Mouse (Mus musculus): ENCODE data around the gene Gm3642. TPM values are rescaled to one million over a fixed set of nuclear protein-coding genes. Genes with fewer than 3 reads are reported as not detected.
"Not testable (repeated sequence)": the region's sequence is repeated elsewhere in the genome, so short reads cannot be mapped to it uniquely, and the experiment has no call there.

Gm3642 gene
- total RNA-seq (2012; rRNA removed) (not detected in 2 replicates), total RNA-seq (2014; rRNA removed) (not detected in 2 replicates), polyA plus RNA-seq (2012; ENCODE audit: insufficient read length, low read depth) (not detected in 2 replicates)

DNA sequence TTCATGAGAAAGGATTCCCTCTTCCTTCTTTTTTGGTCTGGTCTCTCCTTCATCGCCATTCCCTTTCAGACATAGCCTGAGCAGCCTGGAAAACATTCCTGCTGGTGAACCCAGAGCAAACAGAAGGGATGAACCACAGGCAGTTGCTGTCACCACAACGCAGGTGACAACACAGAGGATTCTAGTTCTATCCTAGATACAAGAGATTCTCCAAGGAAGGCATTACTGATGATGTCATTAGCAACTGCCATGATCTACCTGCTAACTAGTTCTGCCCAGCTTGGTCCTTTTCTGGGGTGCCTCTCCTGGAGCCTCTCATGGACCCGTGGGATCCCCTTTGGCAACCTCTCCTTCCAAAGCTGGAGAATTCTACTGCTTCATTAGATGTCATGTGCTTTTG, at the start of gene Gm3642:
Gm3642 (minus strand) TSS at position 101 of the 400 bp plus-strand sequence.
- H3K27me3 ChIP-seq (replicated peaks); dilution Hi-C loops (cut with MboI; ENCODE audit: extremely low pct_ligation_motif_present, extremely low pct_unique_long_range_greater_than_20kb, low sequenced_read_pairs); DNase-seq (ENCODE audit: extremely low read depth); H3K79me2 ChIP-seq (replicated peaks; ENCODE audit: control insufficient read depth, extremely low read depth, insufficient read depth, poor library complexity, severe bottlenecking); H3K4me3 ChIP-seq (replicated peaks in 1 of 3; ENCODE audit: low read depth in 2 of 3, low read length in 2 of 3, poor library complexity in 1 of 3); in situ Hi-C loops (cut with MboI; ENCODE audit: low pct_ligation_motif_present, low pct_unique_long_range_greater_than_20kb, low sequenced_read_pairs); H3K4me2 ChIP-seq (ENCODE audit: insufficient read depth, low read depth, poor library complexity, severe bottlenecking); H3K36me3 ChIP-seq (replicated peaks in 1 of 2; ENCODE audit: control insufficient read depth in 1 of 2, insufficient read depth in 1 of 2, low read length in 1 of 2); H3K9me3 ChIP-seq (replicated peaks; ENCODE audit: low read length); H3K4me1 ChIP-seq (ENCODE audit: control insufficient read depth in 1 of 2, insufficient read depth in 2 of 2); H3K27ac ChIP-seq (ENCODE audit: insufficient read depth, low read depth); H3K9ac ChIP-seq (ENCODE audit: insufficient read depth, low read depth): not testable (repeated sequence)

DNA sequence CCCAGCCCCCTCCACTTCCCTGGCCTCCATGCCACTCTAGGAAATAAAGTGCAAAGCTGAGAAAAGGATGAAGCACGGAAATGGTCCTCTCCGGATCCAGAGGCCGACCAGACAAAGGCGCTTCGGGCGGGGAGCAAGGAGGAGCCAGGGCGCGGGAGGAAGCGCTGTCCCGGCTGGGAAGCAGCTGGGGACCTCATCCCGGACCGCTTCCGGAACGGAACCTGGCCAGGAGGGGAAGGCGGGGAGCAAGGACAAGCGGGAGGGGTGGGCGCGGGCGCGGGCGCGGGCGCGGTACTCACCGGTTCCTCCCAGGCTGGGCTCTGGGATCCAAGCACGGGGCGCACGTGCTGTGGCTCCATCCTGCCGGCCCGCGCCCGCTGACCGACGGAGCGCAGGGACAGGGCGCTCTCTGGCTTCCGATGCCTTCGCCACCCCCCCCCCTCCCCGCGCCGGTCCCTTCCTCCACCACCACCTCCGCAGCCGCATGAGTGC, 49.5 kb upstream of the Gm3642 start, which contains the start of gene Gm3667:
Gm3667 (minus strand) TSS at position 442 of the 492 bp plus-strand sequence.
- H3K4me2 ChIP-seq (ENCODE audit: insufficient read depth, low read depth, poor library complexity, severe bottlenecking); in situ Hi-C loops (cut with MboI; ENCODE audit: low pct_ligation_motif_present, low pct_unique_long_range_greater_than_20kb, low sequenced_read_pairs); H3K9ac ChIP-seq (ENCODE audit: insufficient read depth, low read depth); DNase-seq (ENCODE audit: extremely low read depth); H3K4me1 ChIP-seq (ENCODE audit: control insufficient read depth in 1 of 2, insufficient read depth in 2 of 2); H3K4me3 ChIP-seq (replicated peaks in 1 of 3; ENCODE audit: low read depth in 2 of 3, low read length in 2 of 3, poor library complexity in 1 of 3); H3K9me3 ChIP-seq (replicated peaks; ENCODE audit: low read length); H3K27me3 ChIP-seq (replicated peaks); dilution Hi-C loops (cut with MboI; ENCODE audit: extremely low pct_ligation_motif_present, extremely low pct_unique_long_range_greater_than_20kb, low sequenced_read_pairs); H3K79me2 ChIP-seq (replicated peaks; ENCODE audit: control insufficient read depth, extremely low read depth, insufficient read depth, poor library complexity, severe bottlenecking); H3K27ac ChIP-seq (ENCODE audit: insufficient read depth, low read depth); H3K36me3 ChIP-seq (replicated peaks in 1 of 2; ENCODE audit: control insufficient read depth in 1 of 2, insufficient read depth in 1 of 2, low read length in 1 of 2): not testable (repeated sequence)

DNA sequence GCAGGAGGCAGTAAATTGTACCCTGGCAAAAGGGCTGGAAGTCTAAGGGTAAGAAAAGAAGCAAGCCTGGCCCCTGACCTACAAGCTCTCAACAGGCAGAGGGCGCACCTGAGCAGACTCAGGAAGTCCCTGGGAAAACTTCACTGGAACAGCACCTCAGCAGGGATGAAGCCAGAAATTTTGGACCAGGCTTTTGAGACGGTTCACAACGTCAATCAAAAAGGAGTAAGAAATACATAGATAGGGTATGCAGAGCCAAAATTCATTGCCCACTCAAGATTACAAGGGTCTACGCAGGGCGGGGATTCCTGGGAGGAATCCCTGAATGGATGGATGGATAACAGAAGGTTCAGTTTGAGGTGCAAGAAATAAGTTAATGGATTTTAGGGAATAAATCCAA, 48.7 kb upstream of the Gm3642 start:
- H3K4me2 ChIP-seq (ENCODE audit: insufficient read depth, low read depth, poor library complexity, severe bottlenecking); H3K36me3 ChIP-seq (replicated peaks in 1 of 2; ENCODE audit: control insufficient read depth in 1 of 2, insufficient read depth in 1 of 2, low read length in 1 of 2); H3K27me3 ChIP-seq (replicated peaks); in situ Hi-C loops (cut with MboI; ENCODE audit: low pct_ligation_motif_present, low pct_unique_long_range_greater_than_20kb, low sequenced_read_pairs); dilution Hi-C loops (cut with MboI; ENCODE audit: extremely low pct_ligation_motif_present, extremely low pct_unique_long_range_greater_than_20kb, low sequenced_read_pairs); H3K79me2 ChIP-seq (replicated peaks; ENCODE audit: control insufficient read depth, extremely low read depth, insufficient read depth, poor library complexity, severe bottlenecking); H3K4me1 ChIP-seq (ENCODE audit: control insufficient read depth in 1 of 2, insufficient read depth in 2 of 2); H3K27ac ChIP-seq (ENCODE audit: insufficient read depth, low read depth); DNase-seq (ENCODE audit: extremely low read depth); H3K9me3 ChIP-seq (replicated peaks; ENCODE audit: low read length); H3K9ac ChIP-seq (ENCODE audit: insufficient read depth, low read depth); H3K4me3 ChIP-seq (replicated peaks in 1 of 3; ENCODE audit: low read depth in 2 of 3, low read length in 2 of 3, poor library complexity in 1 of 3): not testable (repeated sequence)

DNA sequence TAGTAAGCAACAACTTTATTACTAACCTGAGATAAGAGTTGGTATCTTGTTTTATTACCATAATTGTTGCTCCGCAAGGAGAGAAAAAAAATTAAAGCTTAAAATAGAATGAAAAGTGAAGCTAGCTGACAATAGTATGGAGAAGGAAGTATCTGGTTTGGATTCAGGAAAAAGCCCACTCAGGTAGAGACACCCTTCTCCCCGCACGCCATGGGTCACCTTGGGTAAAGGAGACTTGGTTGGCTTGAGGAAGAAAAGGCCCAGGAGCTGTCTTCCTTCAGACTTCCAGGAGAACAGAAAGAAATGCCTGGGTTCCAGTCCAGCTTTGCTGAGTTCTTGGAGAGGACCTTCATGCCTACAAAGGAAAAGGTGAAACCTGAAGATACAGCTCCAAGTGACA, 16.8 kb downstream of the Gm3642 start:
- H3K27ac ChIP-seq (ENCODE audit: insufficient read depth, low read depth); DNase-seq (ENCODE audit: extremely low read depth); in situ Hi-C loops (cut with MboI; ENCODE audit: low pct_ligation_motif_present, low pct_unique_long_range_greater_than_20kb, low sequenced_read_pairs); H3K9me3 ChIP-seq (replicated peaks; ENCODE audit: low read length); H3K36me3 ChIP-seq (replicated peaks in 1 of 2; ENCODE audit: control insufficient read depth in 1 of 2, insufficient read depth in 1 of 2, low read length in 1 of 2); H3K4me1 ChIP-seq (ENCODE audit: control insufficient read depth in 1 of 2, insufficient read depth in 2 of 2); H3K4me2 ChIP-seq (ENCODE audit: insufficient read depth, low read depth, poor library complexity, severe bottlenecking); H3K9ac ChIP-seq (ENCODE audit: insufficient read depth, low read depth); H3K4me3 ChIP-seq (replicated peaks in 1 of 3; ENCODE audit: low read depth in 2 of 3, low read length in 2 of 3, poor library complexity in 1 of 3); dilution Hi-C loops (cut with MboI; ENCODE audit: extremely low pct_ligation_motif_present, extremely low pct_unique_long_range_greater_than_20kb, low sequenced_read_pairs); H3K79me2 ChIP-seq (replicated peaks; ENCODE audit: control insufficient read depth, extremely low read depth, insufficient read depth, poor library complexity, severe bottlenecking); H3K27me3 ChIP-seq (replicated peaks): not testable (repeated sequence)

Other genes starting within 250 kb of the Gm3642 start
- not detected in 2 replicates for gene Gm3629, start 249.7 kb downstream of the Gm3642 start, total RNA-seq (2012; rRNA removed)
- not detected in 2 replicates for gene Gm3629, start 249.7 kb downstream of the Gm3642 start, total RNA-seq (2014; rRNA removed)
- gene Gm3629, start 249.7 kb downstream of the Gm3642 start, polyA plus RNA-seq (2012; ENCODE audit: insufficient read length, low read depth) = not detected in 2 replicates
- gene Gm3460, start 217.9 kb downstream of the Gm3642 start, total RNA-seq (2012; rRNA removed) = not detected in 2 replicates
- gene Gm3460, start 217.9 kb downstream of the Gm3642 start, total RNA-seq (2014; rRNA removed) = not detected in 2 replicates
- gene Gm3460, start 217.9 kb downstream of the Gm3642 start, polyA plus RNA-seq (2012; ENCODE audit: insufficient read length, low read depth) = not detected in 2 replicates
- gene Gm10251, start 156.1 kb downstream of the Gm3642 start, total RNA-seq (2012; rRNA removed) = not detected in 2 replicates
- gene Gm10251, start 156.1 kb downstream of the Gm3642 start, total RNA-seq (2014; rRNA removed) = not detected in 2 replicates
- gene Gm10251, start 156.1 kb downstream of the Gm3642 start, polyA plus RNA-seq (2012; ENCODE audit: insufficient read length, low read depth) = not detected in 2 replicates
- not detected in 2 replicates for gene Gm8050, start 120.1 kb downstream of the Gm3642 start, total RNA-seq (2012; rRNA removed)
- gene Gm8050, start 120.1 kb downstream of the Gm3642 start, total RNA-seq (2014; rRNA removed) = not detected in 2 replicates
- gene Gm8050, start 120.1 kb downstream of the Gm3642 start, polyA plus RNA-seq (2012; ENCODE audit: insufficient read length, low read depth) = not detected in 2 replicates
- gene Gm3636, start 98.0 kb downstream of the Gm3642 start, total RNA-seq (2012; rRNA removed) = 0.42 and 0.46 TPM in 2 replicates
- gene Gm3636, start 98.0 kb downstream of the Gm3642 start, total RNA-seq (2014; rRNA removed) = 1.8 and 2.2 TPM in 2 replicates
- 0.79 and 1.0 TPM in 2 replicates for gene Gm3636, start 98.0 kb downstream of the Gm3642 start, polyA plus RNA-seq (2012; ENCODE audit: insufficient read length, low read depth)
- not detected in 2 replicates for gene Gm8362, start 65.9 kb downstream of the Gm3642 start, total RNA-seq (2012; rRNA removed)
- gene Gm8362, start 65.9 kb downstream of the Gm3642 start, total RNA-seq (2014; rRNA removed) = not detected in 2 replicates
- not detected in 2 replicates for gene Gm8362, start 65.9 kb downstream of the Gm3642 start, polyA plus RNA-seq (2012; ENCODE audit: insufficient read length, low read depth)
- gene Gm3667, start 49.7 kb upstream of the Gm3642 start, total RNA-seq (2012; rRNA removed) = not detected in 2 replicates
- gene Gm3667, start 49.7 kb upstream of the Gm3642 start, total RNA-seq (2014; rRNA removed) = not detected in 2 replicates
- gene Gm3667, start 49.7 kb upstream of the Gm3642 start, polyA plus RNA-seq (2012; ENCODE audit: insufficient read length, low read depth) = not detected in 2 replicates
- gene Gm6356, start 133.5 kb upstream of the Gm3642 start, total RNA-seq (2012; rRNA removed) = not detected in 2 replicates
- not detected in 2 replicates for gene Gm6356, start 133.5 kb upstream of the Gm3642 start, total RNA-seq (2014; rRNA removed)
- gene Gm6356, start 133.5 kb upstream of the Gm3642 start, polyA plus RNA-seq (2012; ENCODE audit: insufficient read length, low read depth) = not detected in 2 replicates
- gene Gm10406, start 187.1 kb upstream of the Gm3642 start, total RNA-seq (2012; rRNA removed) = not detected in 2 replicates
- gene Gm10406, start 187.1 kb upstream of the Gm3642 start, total RNA-seq (2014; rRNA removed) = not detected in 2 replicates
- gene Gm10406, start 187.1 kb upstream of the Gm3642 start, polyA plus RNA-seq (2012; ENCODE audit: insufficient read length, low read depth) = not detected in 2 replicates
- not detected in 2 replicates for gene Gm3685, start 204.7 kb upstream of the Gm3642 start, total RNA-seq (2012; rRNA removed)
- gene Gm3685, start 204.7 kb upstream of the Gm3642 start, total RNA-seq (2014; rRNA removed) = not detected in 2 replicates
- not detected in 2 replicates for gene Gm3685, start 204.7 kb upstream of the Gm3642 start, polyA plus RNA-seq (2012; ENCODE audit: insufficient read length, low read depth)